Mouse (Mus musculus): ENCODE measurements around the gene Gtf3a.

DNA sequence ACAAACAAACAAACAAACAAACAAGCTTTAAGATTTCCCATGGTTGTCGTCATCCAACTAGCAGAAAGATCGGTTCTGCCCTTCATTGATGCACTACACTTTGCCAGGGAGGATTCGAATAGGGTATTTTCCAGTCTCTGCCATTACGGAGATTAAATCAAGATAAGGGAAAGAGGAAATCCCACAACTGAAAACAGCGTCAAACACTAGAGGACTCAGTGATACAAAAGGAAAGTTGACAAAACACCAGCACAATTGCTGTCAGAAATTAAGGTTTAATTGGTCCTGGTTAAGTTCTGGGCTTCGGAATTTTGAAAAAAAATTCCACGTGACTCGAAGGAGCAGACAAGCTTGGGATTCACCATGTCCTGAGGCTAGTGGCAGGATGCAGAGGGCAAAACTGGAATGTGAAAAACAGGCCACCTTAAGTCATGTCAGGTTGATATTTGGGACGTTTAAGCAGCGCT lies 383 bp upstream of the Gtf3a start:
- TF ChIP-seq CTCF (IDR thresholded peaks at IDR 0.05; ENCODE audit: low read depth, low read length), result no peak
- no peak for TF ChIP-seq POLR2A (IDR thresholded peaks at IDR 0.05; ENCODE audit: insufficient read depth, low read length)
